Mouse (Mus musculus): ENCODE data around the gene Med27. TPM values are rescaled to one million over a fixed set of nuclear protein-coding genes. Genes with fewer than 3 reads are reported as not detected.

The Med27 gene
- polyA plus RNA-seq, 1 experiment from 2014 or later: 78.6 TPM

DNA sequence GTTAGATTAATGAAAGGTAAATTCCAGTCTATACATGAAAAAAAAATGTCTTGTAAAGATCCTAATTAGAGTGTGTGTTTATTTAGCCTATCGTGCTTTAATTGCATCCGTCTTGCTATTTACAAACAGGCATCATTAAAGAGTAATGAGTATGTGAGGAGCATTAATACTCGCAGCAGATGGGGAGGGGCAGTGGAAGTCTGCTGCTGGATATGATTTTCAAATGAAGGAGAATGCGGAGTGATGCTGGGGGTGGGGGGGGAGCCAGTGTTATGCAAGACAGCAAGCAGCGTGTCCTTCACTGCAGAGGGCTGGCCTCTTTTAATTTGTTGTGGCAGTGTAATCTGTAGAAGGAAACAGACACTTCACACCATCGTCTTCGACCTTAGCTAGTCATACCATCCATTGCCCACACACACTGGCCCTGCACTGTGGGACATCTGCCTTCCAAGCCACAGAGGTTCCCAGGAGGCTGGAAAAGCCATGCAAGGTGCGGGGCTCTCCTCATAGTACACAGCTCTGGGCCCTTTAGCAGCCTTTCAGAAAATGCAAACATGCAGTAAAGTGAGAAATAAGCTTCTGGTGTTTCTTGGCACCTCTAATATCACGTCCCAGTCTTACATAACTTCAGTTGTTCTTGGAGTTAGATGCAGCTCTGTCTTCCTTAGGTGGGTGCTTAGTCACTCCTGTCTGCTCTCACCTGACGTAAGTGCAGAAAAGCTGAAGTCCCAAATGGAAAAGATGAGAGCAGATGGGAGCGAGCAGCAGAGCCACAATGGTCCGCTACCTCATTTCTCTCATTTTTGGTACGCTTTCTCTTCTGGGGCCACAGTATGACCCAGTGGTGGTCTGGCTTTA lies 142.0 kb downstream of the Med27 start:
- ATAC-seq (replicated peaks): no peak
- no peak overlapping the region for H3K4me2 ChIP-seq
- no peaks in the 10 kb centered on the region for H3K27me3 ChIP-seq (replicated peaks)
- WGBS: 63% methylated on average over 13 of the region's 13 CpGs
- H3K9ac ChIP-seq: no peak overlapping the region
- 0 out of 2 replicates have a peak overlapping the region, but pooled peaks have one; percentile 27 for H3K27ac ChIP-seq
- H3K4me3 ChIP-seq: no peak overlapping the region
- no peaks in the 10 kb centered on the region for H3K9me3 ChIP-seq
- H3K4me1 ChIP-seq: peaks cover 47% of the 10 kb centered on the region
- H3K36me3 ChIP-seq (replicated peaks): no peaks in the 10 kb centered on the region

DNA sequence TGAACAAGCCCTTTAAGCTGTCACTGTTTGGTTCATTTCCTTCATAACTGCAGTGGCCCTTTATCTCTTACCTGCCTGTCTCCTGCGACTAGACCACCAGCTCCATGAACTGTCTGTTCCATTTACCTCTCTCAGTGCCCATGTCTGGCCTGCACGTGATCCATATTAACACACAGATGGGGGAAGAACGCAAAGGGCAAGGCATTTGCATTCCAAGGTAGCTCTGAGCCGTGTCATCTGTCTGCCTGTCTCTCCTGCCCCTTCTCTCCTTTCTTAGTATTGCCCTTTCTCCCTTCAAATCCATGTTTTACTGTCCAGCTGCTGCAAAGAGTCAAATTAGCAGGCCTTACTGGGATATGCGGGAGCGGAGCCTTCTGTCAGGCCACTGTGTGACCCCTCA lies 145.0 kb downstream of the Med27 start:
- Histone ChIP-seq H3K4me2 (no peak overlapping the region), H3K4me3 (no peak overlapping the region), H3K4me1 (peaks cover 57% of the 10 kb centered on the region), H3K27ac (no peak overlapping the region), H3K36me3 (replicated peaks) (no peaks in the 10 kb centered on the region), H3K27me3 (replicated peaks) (no peaks in the 10 kb centered on the region), H3K9ac (no peak overlapping the region), H3K9me3 (no peaks in the 10 kb centered on the region)
- ATAC-seq (replicated peaks): no peak
- 69% methylated on average over 6 of the region's 6 CpGs for WGBS

DNA sequence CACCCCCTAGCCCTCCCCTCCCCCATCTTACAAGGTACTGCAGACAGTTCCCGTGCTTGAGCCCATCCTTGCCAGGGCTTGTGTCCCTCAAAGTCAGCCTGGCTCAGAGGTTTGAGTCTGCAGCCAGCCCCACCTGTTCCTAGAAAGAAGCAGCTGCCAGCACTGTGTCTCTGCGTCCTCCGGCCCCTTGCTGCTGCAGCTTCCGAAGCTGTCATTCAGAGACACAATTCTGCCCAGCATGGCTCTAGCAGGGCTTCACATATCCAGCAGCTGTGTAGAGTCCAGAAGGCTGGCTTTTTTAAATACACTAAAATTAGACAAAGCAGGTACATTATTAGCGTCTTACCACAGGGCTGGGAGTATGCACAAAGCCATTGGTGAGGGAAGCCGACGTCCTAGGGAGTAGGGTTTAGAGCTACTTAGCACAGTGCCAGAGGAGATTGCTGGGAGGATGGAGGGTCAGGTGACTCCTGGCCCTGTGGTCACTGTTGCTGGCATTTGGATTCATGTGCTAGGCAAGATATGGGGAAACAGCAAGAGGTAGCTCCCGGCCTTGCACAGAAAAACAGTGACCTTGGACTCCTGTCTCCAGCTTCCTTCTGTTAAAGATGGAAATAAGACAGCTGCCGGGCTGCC lies 146.9 kb downstream of the Med27 start:
- peak; percentile 59 for ATAC-seq (replicated peaks)
- Histone ChIP-seq H3K9me3 (no peaks in the 10 kb centered on the region), H3K4me3 (no peak overlapping the region), H3K27me3 (replicated peaks) (no peaks in the 10 kb centered on the region), H3K4me2 (no peak overlapping the region), H3K9ac (no peak overlapping the region), H3K4me1 (peaks cover 48% of the 10 kb centered on the region), H3K36me3 (replicated peaks) (no peaks in the 10 kb centered on the region), H3K27ac (peak overlapping the region; percentile 62)
- 12% methylated on average over 9 of the region's 9 CpGs for WGBS

DNA sequence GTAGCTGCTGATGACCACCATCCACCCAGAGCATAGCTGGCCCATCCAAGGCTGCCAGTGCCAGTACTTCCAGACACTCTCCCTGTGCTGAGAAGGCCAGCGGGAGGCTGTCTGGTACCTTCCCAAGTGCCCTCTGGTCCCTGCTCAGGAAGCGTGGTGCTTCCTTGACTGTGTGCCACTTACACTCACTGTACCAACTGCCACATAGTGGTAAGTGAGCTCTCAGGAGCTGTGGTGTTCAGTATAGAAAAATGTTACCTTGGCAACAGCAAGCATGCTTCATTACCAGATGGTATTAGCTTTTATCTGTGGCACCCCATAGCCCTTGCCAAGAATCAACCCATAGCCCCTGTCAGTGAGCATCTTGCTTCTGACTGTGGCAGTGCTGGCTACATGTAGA lies 148.7 kb downstream of the Med27 start:
- Histone ChIP-seq H3K36me3 (replicated peaks) (no peaks in the 10 kb centered on the region), H3K9ac (no peak overlapping the region), H3K9me3 (no peaks in the 10 kb centered on the region), H3K4me1 (peaks cover 40% of the 10 kb centered on the region), H3K4me2 (no peak overlapping the region), H3K27ac (peak overlapping the region; percentile 17; the same call in 1 of the 2 replicates), H3K27me3 (replicated peaks) (no peaks in the 10 kb centered on the region), H3K4me3 (no peak overlapping the region)
- WGBS: 76% methylated on average over 2 of the region's 2 CpGs
- peak; percentile 42; the same call in 1 of the 2 replicates for ATAC-seq (replicated peaks)

DNA sequence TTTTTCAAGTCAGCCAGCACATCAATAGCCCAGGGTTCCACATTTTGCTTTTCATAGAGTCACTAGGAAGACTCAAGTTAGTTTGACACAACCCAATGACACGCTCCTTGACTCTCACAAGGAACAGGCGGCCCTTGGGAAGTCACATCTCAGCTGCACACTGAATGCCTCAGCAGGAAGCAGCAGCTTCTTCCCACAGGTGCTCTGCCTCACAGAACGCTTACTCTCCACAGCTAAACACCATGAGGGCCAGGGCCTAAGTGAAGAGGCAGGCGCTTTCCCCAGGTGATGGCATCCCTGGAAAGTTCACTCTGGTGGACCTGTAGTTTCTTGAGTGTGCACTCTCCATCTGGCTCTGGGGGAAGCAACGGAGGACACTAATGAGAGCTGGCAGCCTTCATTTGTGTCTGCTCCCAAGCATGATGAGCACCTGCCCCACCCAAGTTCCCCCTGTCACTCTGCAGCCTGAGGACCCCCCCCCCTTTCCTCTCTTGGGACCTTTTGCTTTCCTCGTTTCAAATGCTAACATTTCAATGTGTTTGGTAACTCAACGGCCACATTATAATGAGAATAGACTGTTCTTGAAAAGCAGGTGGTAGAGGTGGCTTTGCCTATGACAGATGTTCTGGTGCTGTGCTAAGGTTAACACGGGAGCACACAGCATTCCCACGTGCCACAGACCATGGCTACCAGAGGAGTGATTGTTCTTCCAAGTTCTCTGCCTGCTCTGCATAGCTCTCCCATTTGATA lies 154.2 kb downstream of the Med27 start:
- no peaks in the 10 kb centered on the region for H3K9me3 ChIP-seq
- no peak overlapping the region for H3K4me2 ChIP-seq
- peaks cover 24% of the 10 kb centered on the region for H3K4me1 ChIP-seq
- no peak for ATAC-seq (replicated peaks)
- WGBS: 59% methylated on average over 9 of the region's 9 CpGs
- no peak overlapping the region for H3K27ac ChIP-seq
- no peaks in the 10 kb centered on the region for H3K36me3 ChIP-seq (replicated peaks)
- H3K4me3 ChIP-seq: no peak overlapping the region
- H3K9ac ChIP-seq: no peak overlapping the region
- H3K27me3 ChIP-seq (replicated peaks): no peaks in the 10 kb centered on the region

DNA sequence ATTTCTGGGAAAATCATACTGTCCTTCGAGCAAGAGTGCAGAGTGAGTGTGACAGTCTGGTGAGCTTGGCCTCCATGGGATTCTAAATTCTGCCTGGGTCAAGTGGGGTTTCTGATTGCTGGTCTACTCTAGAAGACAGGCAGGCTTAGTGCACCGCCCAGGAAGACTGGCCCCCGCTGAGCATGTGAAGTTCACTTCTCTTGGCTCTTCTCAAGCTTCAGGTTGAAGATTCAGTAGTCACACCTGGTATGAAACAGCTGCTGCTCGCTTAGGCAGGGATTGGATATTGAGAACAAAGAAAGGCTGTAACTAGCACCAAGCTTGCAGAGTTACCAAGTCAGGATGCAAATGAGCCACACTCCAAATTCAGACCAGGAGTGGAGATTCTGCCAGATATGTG lies 154.8 kb downstream of the Med27 start:
- H3K4me3 ChIP-seq: no peak overlapping the region
- peaks cover 22% of the 10 kb centered on the region for H3K4me1 ChIP-seq
- no peaks in the 10 kb centered on the region for H3K9me3 ChIP-seq
- no peaks in the 10 kb centered on the region for H3K36me3 ChIP-seq (replicated peaks)
- no peak overlapping the region for H3K9ac ChIP-seq
- 86% methylated on average over 4 of the region's 4 CpGs for WGBS
- H3K4me2 ChIP-seq: no peak overlapping the region
- no peak overlapping the region for H3K27ac ChIP-seq
- no peak for ATAC-seq (replicated peaks)
- no peaks in the 10 kb centered on the region for H3K27me3 ChIP-seq (replicated peaks)

DNA sequence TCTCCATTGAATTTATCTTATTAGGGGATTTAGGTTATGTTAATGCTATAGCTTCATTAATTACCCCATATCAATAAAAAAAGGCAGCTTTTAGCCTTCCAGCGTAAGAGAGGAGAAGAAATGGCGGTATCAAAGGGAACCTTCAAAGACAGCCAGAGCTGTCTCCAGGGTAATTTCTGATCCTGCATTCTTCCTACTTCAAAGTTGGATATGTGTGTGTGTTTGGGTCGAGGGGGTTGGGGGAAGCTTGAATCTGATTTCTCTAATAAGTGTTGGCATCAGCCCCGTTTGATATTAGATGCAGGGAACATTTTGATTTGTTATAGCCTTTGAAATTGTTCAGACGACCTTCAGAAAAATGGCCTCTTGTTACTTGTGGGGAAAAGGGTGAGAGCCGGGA lies 158.2 kb downstream of the Med27 start:
- peak; percentile 78 for ATAC-seq (replicated peaks)
- Histone ChIP-seq H3K4me1 (peaks cover 31% of the 10 kb centered on the region), H3K9me3 (no peaks in the 10 kb centered on the region), H3K27ac (peak overlapping the region; percentile 70), H3K27me3 (replicated peaks) (no peaks in the 10 kb centered on the region), H3K9ac (0 out of 2 replicates have a peak overlapping the region, but pooled peaks have one; percentile 9), H3K36me3 (replicated peaks) (no peaks in the 10 kb centered on the region), H3K4me3 (no peak overlapping the region), H3K4me2 (no peak overlapping the region)
- 38% methylated on average over 6 of the region's 6 CpGs for WGBS

- Histone ChIP-seq H3K9ac (no peak overlapping the region), H3K4me2 (no peak overlapping the region), H3K4me1 (peaks cover 31% of the 10 kb centered on the region), H3K27me3 (replicated peaks) (no peaks in the 10 kb centered on the region), H3K27ac (0 out of 2 replicates have a peak overlapping the region, but pooled peaks have one; percentile 70), H3K9me3 (no peaks in the 10 kb centered on the region), H3K36me3 (replicated peaks) (no peaks in the 10 kb centered on the region), H3K4me3 (no peak overlapping the region)
- no peak for ATAC-seq (replicated peaks)
- WGBS: 49% methylated on average over 4 of the region's 4 CpGs
Observed at GRCm38 (mm10) chr2:29506411-29506810, 159.8 kb downstream of the Med27 start.

GRCm38 (mm10) chr2:29513131-29513530 lies 166.5 kb downstream of the Med27 start:
- H3K4me1 ChIP-seq: peaks cover 45% of the 10 kb centered on the region
- H3K9me3 ChIP-seq: no peaks in the 10 kb centered on the region
- H3K27me3 ChIP-seq (replicated peaks): no peaks in the 10 kb centered on the region
- H3K9ac ChIP-seq: no peak overlapping the region
- WGBS: 22% methylated on average over 7 of the region's 7 CpGs
- no peak for ATAC-seq (replicated peaks)
- H3K4me2 ChIP-seq: no peak overlapping the region
- no peak overlapping the region for H3K4me3 ChIP-seq
- H3K27ac ChIP-seq: no peak overlapping the region
- no peaks in the 10 kb centered on the region for H3K36me3 ChIP-seq (replicated peaks)

- no peak overlapping the region for H3K27ac ChIP-seq
Observed at GRCm38 (mm10) chr2:29514836-29515235, 168.2 kb downstream of the Med27 start.

DNA sequence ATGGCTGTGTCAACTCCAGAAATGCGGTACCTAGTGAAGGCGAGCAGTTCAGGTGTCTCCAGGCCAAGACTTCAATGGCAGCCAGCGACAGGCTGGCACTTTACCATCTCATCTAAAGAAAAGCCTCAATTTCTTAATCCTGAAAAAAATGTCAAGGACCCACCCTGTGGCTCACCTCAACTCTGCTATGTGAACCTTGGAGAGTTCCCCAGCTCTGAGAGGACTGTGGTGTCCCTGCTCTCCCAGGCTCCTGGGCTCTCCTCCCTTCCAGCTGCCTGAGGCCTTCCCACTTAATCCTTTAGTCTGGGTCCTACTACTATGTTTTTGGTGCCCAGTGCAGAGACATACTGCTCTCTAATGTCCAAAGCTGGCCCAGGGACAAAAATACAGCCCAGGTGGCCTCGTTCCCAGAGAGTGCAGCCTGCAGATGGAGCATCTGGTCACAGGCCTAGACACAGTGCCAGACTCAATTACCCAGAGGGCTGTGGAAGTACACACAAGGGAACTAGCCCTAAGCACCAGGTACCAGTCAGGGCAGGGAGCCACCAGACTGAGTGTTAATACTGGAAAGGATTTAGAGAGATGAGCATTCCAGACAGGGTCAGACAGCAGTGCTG lies 169.3 kb downstream of the Med27 start:
- 70% methylated on average over 4 of the region's 4 CpGs for WGBS
- Histone ChIP-seq H3K4me1 (peaks cover 61% of the 10 kb centered on the region), H3K4me2 (no peak overlapping the region), H3K9me3 (no peaks in the 10 kb centered on the region), H3K4me3 (no peak overlapping the region), H3K27me3 (replicated peaks) (no peaks in the 10 kb centered on the region), H3K9ac (no peak overlapping the region), H3K27ac (peak overlapping the region; percentile 58), H3K36me3 (replicated peaks) (no peaks in the 10 kb centered on the region)
- ATAC-seq (replicated peaks): no peak

More at GRCm38 (mm10) chr2:29514836-29515235, 168.2 kb downstream of the Med27 start:
- WGBS: 72% methylated on average over 6 of the region's 6 CpGs
- Histone ChIP-seq H3K4me2 (no peak overlapping the region), H3K9me3 (no peaks in the 10 kb centered on the region), H3K27me3 (replicated peaks) (no peaks in the 10 kb centered on the region), H3K9ac (no peak overlapping the region), H3K4me3 (no peak overlapping the region), H3K4me1 (peaks cover 61% of the 10 kb centered on the region), H3K36me3 (replicated peaks) (no peaks in the 10 kb centered on the region)
- no peak for ATAC-seq (replicated peaks)

Measured in midbrain, embryonic 15.5 days (tissue).